Mouse (Mus musculus): ENCODE results near the gene C8a. TPM values are rescaled to one million over a fixed set of nuclear protein-coding genes. Genes with fewer than 3 reads are reported as not detected.

C8a gene
- polyA plus RNA-seq (2012; rRNA removed) = 0.04 and 0.14 TPM in 2 replicates

- no peak for DNase-seq (ENCODE audit: low read depth)
These were observed at the start of gene C8a for GRCm38 (mm10) chr4:104876323-104876722. Gene C8a, minus strand, starts transcription at chr4:104876398.

GRCm38 (mm10) chr4:104925383-104925782 lies 49.2 kb upstream of the C8a start:
- DNase-seq (ENCODE audit: low read depth) = peak; percentile 96

- peak; percentile 98 for DNase-seq (ENCODE audit: low read depth)
These were observed 41.8 kb upstream of the C8a start for GRCm38 (mm10) chr4:104918017-104918416.

GRCm38 (mm10) chr4:104914711-104915247 lies 38.6 kb upstream of the C8a start:
- no peak for DNase-seq (ENCODE audit: low read depth)

- DNase-seq (ENCODE audit: low read depth) = no peak
These were observed 37.3 kb upstream of the C8a start, which contains the start of gene Fyb2 for GRCm38 (mm10) chr4:104913291-104914129. Gene Fyb2, plus strand, starts transcription at chr4:104913456.

GRCm38 (mm10) chr4:104911685-104912084 lies 35.5 kb upstream of the C8a start:
- no peak for DNase-seq (ENCODE audit: low read depth)

- no peak for DNase-seq (ENCODE audit: low read depth)
These were observed 28.9 kb upstream of the C8a start for GRCm38 (mm10) chr4:104905049-104905448.

- no peak for DNase-seq (ENCODE audit: low read depth)
These were observed 26.6 kb upstream of the C8a start for GRCm38 (mm10) chr4:104902836-104903235.

GRCm38 (mm10) chr4:104894004-104894734 lies 18.0 kb upstream of the C8a start:
- no peak for DNase-seq (ENCODE audit: low read depth)

- DNase-seq (ENCODE audit: low read depth) = no peak
These were observed 17.4 kb upstream of the C8a start for GRCm38 (mm10) chr4:104893588-104893987.

GRCm38 (mm10) chr4:104891708-104892107 lies 15.5 kb upstream of the C8a start:
- no peak for DNase-seq (ENCODE audit: low read depth)

- no peak for DNase-seq (ENCODE audit: low read depth)
These were observed 12.5 kb upstream of the C8a start for GRCm38 (mm10) chr4:104888499-104889262.

GRCm38 (mm10) chr4:104887486-104887885 lies 11.3 kb upstream of the C8a start:
- no peak for DNase-seq (ENCODE audit: low read depth)

- no peak for DNase-seq (ENCODE audit: low read depth)
These were observed 366 bp downstream of the C8a start for GRCm38 (mm10) chr4:104875832-104876231.

- DNase-seq (ENCODE audit: low read depth) = no peak
These were observed 6.0 kb downstream of the C8a start for GRCm38 (mm10) chr4:104870196-104870595.

GRCm38 (mm10) chr4:104869581-104869980 lies 6.6 kb downstream of the C8a start:
- DNase-seq (ENCODE audit: low read depth) = no peak

- DNase-seq (ENCODE audit: low read depth) = no peak
These were observed 11.8 kb downstream of the C8a start for GRCm38 (mm10) chr4:104864397-104864796.

GRCm38 (mm10) chr4:104861241-104861640 lies 15.0 kb downstream of the C8a start:
- no peak for DNase-seq (ENCODE audit: low read depth)

- no peak for DNase-seq (ENCODE audit: low read depth)
These were observed 18.4 kb downstream of the C8a start for GRCm38 (mm10) chr4:104857823-104858222.

GRCm38 (mm10) chr4:104857029-104857428 lies 19.2 kb downstream of the C8a start, which contains the start of gene Gm17662:
Gene Gm17662, plus strand, starts transcription at chr4:104857329.
- DNase-seq (ENCODE audit: low read depth) = no peak

- DNase-seq (ENCODE audit: low read depth) = no peak
These were observed 21.0 kb downstream of the C8a start for GRCm38 (mm10) chr4:104855216-104855615.

- no peak for DNase-seq (ENCODE audit: low read depth)
These were observed 32.7 kb downstream of the C8a start for GRCm38 (mm10) chr4:104843546-104843945.
